ENCODE assay signal across 8 mouse cellular contexts in genomic region chr9:48161505-48162192, GRCm38 (mm10). TPM values are rescaled to one million over a fixed set of nuclear protein-coding genes. Genes with fewer than 3 reads are reported as not detected.
A peak's percentile ranks its signal among the peaks of the same experiment; 100 is the strongest.
DNase-seq lines count a peak whose midpoint lies in the region; ATAC-seq and TF ChIP-seq lines count a peak whose summit lies in the region.

Nxpe4 (plus strand) TSS chr9:48162023.

- no peaks in the 10 kb centered on the region for H3K9me3 ChIP-seq in hindbrain, embryonic 10.5 days
- H3K9me3 ChIP-seq in lung, embryonic 14.5 days (ENCODE audit: low read depth, low read length) = no peaks in the 10 kb centered on the region

- H3K9ac ChIP-seq in lung, embryonic 14.5 days = peak within 1 kb of the TSS; percentile 42

- peaks cover 16% of the 10 kb centered on the region for H3K4me1 ChIP-seq in hindbrain, embryonic 10.5 days (replicated peaks)
- no peaks in the 10 kb centered on the region for H3K4me1 ChIP-seq in lung, embryonic 14.5 days (ENCODE audit: insufficient read depth)

- WGBS in hindbrain, embryonic 10.5 days = 31% methylated on average over 12 of the region's 12 CpGs
- 30% methylated on average over 12 of the region's 12 CpGs for WGBS in lung, embryonic 14.5 days

- ATAC-seq in lung, embryonic 14.5 days (ENCODE audit: insufficient read depth) = peak; percentile 71; the same call in 1 of the 2 replicates

- peak within 1 kb of the TSS; percentile 58 for H3K4me3 ChIP-seq in hindbrain, embryonic 10.5 days
- peak within 1 kb of the TSS; percentile 44 for H3K4me3 ChIP-seq in lung, embryonic 14.5 days (ENCODE audit: low read depth, low read length)

- H3K36me3 ChIP-seq in hindbrain, embryonic 10.5 days = no peaks in the 10 kb centered on the region
- no peaks in the 10 kb centered on the region for H3K36me3 ChIP-seq in lung, embryonic 14.5 days (ENCODE audit: insufficient read depth)

- H3K4me2 ChIP-seq in lung, embryonic 14.5 days = peak within 1 kb of the TSS; percentile 58

- H3K27ac ChIP-seq in hindbrain, embryonic 10.5 days = peak within 1 kb of the TSS; percentile 78
- H3K27ac ChIP-seq in lung, embryonic 14.5 days (ENCODE audit: low read depth) = no peak within 1 kb of the TSS

- peak; percentile 58 for TF ChIP-seq CTCF in lung, embryonic 14.5 days (IDR thresholded peaks at IDR 0.05; ENCODE audit: low read depth)

- no peaks in the 10 kb centered on the region for H3K27me3 ChIP-seq in hindbrain, embryonic 10.5 days (ENCODE audit: insufficient read depth, poor library complexity, severe bottlenecking)
- H3K27me3 ChIP-seq in lung, embryonic 14.5 days (ENCODE audit: insufficient read depth, low read length) = no peaks in the 10 kb centered on the region

- peak; percentile 92 for DNase-seq in R1 (ENCODE audit: low read depth, low spot score)
- DNase-seq in cerebellum, adult 9-10 months = peak; percentile 85
- peak; percentile 86 for DNase-seq in forelimb bud, embryonic 11.5 days (ENCODE audit: low read depth, low spot score)
- peak; percentile 78 for DNase-seq in hindbrain, embryonic 10.5 days (ENCODE audit: low spot score)
- DNase-seq in layer of hippocampus, adult 9-11 months = peak; percentile 90
- DNase-seq in lung, embryonic 14.5 days = peak; percentile 93
- DNase-seq in ovary, postnatal 10 days (ENCODE audit: low spot score) = peak; percentile 10
- no peak for DNase-seq in spleen, postnatal 14 days (ENCODE audit: low spot score in 2 of 2)

RNA-seq across cellular contexts. Expression of gene Nxpe4, which starts in this region (rescaled TPM):
- 4.7 and 6.2 TPM in 2 replicates for polyA plus RNA-seq in hindbrain, embryonic 10.5 days (2016; fragmentation: Nextera tagmentation; extraction: Ambion mirVana)
- 6.2 and 6.9 TPM in 2 replicates for polyA plus RNA-seq in lung, embryonic 14.5 days (2014; fragmentation: Nextera tagmentation; extraction: Ambion mirVana)

Comparison
In these comparisons a context has a peak if more than half of its experiments do, and no peak if none do; other contexts are left out.
1. DNase-seq: peak in R1 (single experiment), cerebellum, adult 9-10 months (single experiment), forelimb bud, embryonic 11.5 days (single experiment), hindbrain, embryonic 10.5 days (single experiment), layer of hippocampus, adult 9-11 months (single experiment), lung, embryonic 14.5 days (single experiment) and ovary, postnatal 10 days (single experiment); none in spleen, postnatal 14 days (0 of 2).